Mouse (Mus musculus) embryo, embryonic 11.5 days (tissue): ENCODE results near the gene Slc22a17.
"Not testable (repeated sequence)": the region's sequence is repeated elsewhere in the genome, so short reads cannot be mapped to it uniquely, and the experiment has no call there.

Source experiments
- DNase-seq: peaks from one replicate; pipeline ENCODE4 v3.0.0-alpha.2; 2012; ENCODE audit warnings: low read depth, low spot score

Slc22a17 gene

DNA sequence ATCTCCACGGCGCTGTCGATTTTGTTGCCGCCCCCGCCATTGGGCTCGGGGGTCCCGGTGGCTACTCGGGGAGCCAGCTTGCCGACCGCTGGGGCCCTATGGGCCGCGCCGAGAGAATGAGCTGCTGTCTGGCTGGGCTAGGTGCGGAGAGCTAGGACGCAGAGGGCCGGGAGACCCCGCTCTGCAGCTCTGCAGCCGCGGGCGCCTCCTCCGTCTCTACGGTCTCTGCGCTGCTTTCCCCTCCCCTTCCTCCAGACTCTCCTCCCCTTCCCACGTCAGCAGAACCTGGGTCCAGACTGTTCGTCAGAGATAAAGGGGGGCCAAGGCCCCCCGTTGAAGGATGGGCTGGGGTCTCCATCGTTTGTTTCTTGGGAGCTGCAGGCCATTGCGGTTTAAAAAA lies at the start of gene Slc22a17:
Gene Slc22a17 (minus strand): TSS at position 247 of the 400 bp plus-strand sequence.
- peak; percentile 71 for DNase-seq

DNA sequence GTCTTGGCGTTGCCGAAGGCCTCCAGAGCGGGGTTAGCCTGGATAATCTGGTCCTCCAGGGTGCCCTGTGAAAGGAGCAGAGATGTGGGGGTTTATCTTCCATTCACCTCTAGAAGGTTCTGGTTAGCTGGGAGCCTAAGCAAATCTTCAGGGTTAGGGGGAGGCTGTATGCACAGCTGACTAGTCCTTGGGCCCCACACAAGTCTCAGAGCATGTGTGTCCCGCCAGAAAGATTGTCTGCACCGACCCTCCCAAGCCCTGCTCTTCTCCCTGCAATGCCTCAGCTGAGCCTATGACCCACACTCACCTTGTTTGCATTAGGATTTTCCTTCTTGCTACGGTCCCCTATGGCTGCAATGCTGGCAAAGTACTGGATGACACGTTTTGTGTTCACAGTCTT lies 49.8 kb upstream of the Slc22a17 start:
- DNase-seq = no peak

DNA sequence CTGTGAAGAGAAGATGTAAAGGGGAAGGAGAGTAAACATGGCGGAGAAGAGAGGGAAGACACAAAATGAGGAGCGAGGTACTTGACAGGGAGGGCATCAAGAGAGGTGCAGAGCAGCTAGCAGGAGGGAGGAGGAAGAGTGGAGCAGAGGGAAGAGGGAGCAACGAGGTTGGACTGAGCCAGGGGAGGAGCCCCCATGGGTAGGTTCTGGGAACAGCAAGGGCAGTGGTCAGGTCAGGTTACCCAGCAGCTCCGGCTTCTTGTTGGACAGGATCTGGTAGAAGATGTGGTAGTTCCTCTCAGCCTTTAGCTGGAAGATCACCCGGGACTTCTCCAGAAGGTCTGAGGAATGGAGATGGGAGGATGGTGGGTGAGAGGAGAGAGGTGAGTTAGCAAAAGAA lies 48.6 kb upstream of the Slc22a17 start:
- DNase-seq = no peak

DNA sequence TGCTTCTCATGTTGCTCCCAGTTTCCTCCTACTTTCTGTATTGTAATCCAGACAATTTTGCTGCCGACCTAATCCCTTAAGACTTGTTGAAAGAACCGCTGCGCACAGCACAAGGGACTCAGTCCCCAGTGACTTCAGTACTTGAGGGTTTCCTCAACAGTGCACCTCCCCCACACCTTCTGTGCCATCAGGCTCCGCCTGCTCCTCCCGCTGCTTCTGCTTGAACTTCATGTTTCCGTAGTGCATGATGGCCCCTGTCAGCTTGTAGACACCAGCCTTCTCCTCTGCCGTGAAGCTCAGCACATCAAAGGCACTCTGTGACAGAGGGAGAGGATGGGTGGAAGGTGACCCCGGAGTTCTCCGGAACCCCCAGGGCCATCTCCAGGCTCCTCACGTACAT lies 47.8 kb upstream of the Slc22a17 start:
- no peak for DNase-seq

DNA sequence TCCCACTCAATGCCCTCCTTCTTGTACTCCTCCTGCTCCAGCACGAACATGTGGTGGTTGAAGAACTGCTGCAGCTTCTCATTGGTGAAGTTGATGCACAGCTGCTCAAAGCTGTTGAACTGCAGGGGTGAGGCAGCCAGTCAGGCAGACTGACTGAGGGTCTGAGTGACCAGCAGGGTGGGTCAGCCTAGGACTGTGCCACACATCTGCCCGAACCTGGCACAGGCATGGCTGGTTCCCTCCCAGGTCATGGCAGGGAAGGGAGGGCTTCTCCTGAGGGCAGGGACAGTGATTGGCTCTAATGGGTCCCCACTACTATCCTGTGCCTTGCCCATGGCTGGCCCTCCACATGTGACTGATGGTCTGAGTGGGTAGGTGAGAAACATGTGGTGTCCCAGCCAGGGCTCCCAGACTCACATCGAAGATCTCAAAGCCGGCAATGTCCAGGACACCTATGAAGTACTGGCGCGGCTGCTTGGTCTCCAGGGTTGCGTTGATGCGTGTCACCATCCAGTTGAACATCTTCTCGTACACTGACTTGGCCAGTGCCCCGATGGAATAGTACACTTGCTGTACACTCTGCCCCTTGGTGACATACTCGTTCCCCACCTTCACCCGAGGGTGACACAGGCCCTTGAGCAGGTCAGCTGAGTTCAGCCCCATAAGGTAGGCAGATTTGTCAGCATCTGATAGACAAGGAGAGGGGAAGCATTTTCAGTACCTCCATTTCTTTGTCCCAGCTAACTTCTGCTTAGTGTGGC lies 47.1 kb upstream of the Slc22a17 start:
- DNase-seq = not testable (repeated sequence)

DNA sequence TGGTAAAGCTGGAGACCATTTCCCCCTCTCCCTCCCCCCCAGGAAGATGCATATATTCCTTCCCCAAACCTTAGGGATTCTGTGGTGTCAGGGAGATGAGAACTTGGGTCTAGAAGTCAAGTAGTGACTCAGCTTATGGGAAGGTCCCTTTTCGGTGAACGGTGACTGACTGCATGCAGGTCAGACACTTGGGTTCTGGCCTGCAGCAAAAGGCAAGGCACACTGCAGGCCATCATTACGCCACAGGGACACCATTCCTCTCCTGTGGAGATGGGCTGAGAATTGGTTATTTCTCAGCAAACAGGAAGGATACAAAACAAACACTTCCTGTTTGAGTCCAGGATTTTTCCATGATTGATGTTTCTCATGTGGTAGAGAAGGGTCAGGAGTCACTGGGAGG lies 46.3 kb upstream of the Slc22a17 start:
- DNase-seq = no peak

DNA sequence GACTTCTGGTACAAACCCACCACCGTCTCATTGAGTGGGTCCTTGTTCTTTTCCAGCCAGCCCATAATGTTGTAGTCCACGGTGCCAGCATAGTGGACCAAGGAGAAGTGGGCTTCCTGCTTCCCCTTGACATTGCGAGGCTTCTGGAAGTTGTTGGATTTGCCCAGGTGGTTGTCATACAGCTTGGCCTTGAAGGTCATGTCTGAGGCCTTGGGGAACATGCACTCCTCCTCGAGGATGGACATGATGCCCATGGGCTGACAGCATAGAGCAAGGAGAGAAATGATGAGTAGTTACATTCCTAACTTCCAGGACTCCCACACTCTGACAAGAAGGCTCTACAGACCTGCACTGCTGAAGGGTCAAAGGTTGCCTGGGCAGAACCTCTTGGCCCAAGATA lies 45.6 kb upstream of the Slc22a17 start:
- DNase-seq = no peak

DNA sequence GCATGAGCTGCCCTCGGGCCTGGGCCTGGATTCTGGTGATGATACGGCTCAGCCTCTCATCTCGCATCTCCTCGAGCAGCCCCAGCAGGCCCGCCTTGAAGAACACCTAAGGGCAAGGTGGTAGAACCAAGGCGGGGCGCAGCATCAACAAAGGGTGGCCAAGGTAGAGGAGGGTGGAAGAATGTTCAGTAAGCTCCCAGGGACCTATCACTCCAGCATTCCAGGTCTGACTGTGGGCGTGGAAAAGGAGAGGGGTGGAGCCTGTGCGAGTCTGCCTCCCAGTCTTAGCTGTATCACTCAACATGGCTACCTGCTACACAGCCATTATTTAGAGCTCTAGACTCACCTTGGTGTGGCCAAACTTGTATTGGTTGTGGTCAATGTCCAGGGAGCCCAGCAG lies 43.6 kb upstream of the Slc22a17 start:
- DNase-seq = no peak

DNA sequence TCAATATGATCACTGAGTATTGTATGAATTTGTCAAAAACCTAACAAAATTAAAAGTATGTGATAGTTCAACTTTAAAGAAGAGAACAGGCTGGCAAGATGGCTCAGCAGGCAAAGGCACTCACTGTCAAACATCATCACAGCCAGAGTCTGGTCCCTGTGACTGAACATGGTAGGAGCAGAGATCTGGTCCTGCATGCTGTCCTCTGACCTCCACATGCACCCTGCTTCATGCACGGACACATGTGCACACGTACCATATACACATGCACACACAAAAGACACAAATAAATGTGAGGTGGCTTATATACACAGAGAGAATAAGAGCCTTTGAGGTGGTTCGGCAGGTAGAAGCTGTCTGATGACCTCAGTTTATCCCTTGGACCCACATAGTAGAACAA lies 42.5 kb upstream of the Slc22a17 start:
- no peak for DNase-seq

DNA sequence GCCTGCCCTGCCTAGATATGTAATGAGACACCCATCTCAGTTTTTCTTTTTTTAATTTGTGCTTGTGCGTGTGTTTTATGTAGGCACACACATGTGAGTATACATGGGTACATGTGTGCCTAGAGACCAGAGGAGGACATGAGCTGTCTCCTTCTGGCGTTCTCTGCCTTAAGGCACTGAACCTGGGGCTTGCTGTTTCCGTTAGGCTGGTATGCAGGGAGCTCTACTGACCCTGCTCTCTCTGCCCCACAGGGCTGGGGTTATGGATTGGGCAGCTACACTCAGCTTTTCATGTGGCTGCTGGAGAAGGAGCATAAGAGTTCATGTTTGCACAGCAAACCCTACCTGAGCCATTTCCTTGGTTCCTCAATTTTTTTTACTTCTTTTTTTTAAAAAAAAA lies 41.5 kb upstream of the Slc22a17 start:
- DNase-seq = no peak

DNA sequence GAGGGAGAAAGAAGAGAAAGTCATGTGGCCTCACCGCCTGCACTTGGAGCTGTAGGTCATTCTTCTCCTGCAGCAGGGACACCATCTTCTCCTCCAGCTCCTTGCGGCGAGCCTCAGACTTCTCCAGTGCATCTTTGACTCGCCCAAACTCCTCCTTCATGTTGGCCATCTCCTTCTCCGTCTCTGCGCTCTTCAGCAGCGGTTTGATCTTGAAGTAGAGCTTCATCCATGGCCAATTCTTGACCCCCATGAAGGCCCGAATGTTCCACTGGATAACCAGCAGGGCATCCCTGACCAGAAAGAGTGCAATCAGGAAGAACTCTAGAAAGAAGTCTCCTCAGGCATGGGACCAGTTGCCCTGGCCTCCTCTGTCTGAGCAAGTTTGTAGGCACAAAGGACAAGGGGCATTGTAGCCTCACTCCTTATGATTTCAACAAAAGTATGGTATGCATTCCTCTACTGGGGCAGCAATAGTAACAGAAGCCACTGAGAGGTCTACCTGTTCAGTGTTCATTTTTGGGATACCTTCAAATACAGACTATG lies 40.8 kb upstream of the Slc22a17 start:
- DNase-seq = no peak

DNA sequence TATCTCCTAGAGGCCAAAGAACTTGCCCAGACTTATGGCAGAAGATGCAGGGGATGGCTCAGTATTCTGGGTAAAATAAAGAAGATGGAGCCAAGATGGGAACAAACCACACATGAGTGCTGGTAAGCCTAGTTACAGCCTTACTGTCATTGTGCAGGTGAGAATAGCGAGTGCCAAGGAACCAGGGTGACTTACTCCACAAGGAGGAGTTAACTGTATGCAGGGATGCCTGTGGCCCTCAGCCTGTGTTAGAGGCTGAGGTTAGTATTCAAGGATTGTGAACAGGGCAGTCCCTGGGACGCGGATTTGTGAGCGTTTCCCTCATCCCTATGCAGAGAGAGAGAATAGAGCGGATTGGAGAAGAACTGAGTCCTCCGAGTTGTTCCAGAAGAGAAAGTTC lies 38.7 kb upstream of the Slc22a17 start:
- no peak for DNase-seq

DNA sequence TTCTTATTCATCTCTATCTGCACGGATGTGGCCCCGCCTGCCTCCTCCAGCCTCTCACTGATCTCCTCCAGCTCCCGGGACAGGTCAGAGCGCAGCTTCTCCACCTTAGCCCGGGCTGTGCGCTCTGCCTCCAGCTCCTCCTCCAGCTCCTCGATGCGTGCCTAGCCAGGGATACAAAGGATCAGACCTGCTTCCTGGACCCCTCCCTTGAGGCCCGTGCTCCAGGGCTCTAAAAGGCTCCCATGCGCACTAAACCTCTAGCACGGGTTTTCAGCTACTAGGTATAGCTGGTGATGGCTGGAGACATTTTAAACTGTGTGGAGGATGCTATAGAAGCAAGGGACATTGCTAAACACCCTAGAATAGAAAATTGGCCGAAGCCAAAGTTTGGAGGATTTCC lies 37.6 kb upstream of the Slc22a17 start:
- DNase-seq = no peak

DNA sequence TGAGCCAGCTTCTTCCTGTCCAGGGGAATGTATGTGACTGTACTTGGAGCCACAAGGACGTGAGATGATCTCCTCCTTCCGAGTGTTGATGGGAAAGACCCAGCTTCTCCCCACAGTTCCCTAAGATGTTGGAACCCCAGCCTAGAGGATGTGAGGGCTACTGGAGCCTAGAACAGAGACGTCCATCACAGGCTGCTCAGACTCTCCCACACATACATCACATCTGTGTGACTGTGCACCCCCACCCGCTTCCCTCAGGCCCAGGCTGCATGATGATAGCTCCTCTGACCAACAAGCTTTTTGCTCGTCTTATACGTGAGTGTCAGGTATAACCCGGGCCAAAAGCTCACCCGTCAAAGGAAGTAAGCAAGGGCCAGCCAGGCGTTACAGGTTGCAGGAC lies 35.8 kb upstream of the Slc22a17 start:
- no peak for DNase-seq

DNA sequence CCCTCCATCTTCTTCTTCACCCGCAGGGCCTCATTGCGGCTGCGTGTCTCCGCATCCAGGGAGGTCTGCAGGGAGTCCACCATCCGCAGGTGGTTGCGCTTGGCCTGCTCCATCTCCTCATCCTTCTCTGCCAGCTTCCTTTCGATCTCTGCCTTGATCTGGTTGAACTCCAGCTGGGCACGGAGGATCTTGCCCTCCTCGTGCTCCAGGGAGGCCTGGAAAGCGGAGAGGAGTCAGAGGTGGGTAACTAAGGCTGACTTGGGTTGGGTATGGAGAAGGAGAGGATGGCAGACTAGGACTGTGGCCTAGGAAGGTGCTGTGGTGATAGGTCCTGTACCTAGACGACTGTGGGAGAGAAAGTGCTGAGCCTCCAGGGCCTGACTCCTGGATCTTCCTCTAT lies 34.1 kb upstream of the Slc22a17 start:
- not testable (repeated sequence) for DNase-seq

DNA sequence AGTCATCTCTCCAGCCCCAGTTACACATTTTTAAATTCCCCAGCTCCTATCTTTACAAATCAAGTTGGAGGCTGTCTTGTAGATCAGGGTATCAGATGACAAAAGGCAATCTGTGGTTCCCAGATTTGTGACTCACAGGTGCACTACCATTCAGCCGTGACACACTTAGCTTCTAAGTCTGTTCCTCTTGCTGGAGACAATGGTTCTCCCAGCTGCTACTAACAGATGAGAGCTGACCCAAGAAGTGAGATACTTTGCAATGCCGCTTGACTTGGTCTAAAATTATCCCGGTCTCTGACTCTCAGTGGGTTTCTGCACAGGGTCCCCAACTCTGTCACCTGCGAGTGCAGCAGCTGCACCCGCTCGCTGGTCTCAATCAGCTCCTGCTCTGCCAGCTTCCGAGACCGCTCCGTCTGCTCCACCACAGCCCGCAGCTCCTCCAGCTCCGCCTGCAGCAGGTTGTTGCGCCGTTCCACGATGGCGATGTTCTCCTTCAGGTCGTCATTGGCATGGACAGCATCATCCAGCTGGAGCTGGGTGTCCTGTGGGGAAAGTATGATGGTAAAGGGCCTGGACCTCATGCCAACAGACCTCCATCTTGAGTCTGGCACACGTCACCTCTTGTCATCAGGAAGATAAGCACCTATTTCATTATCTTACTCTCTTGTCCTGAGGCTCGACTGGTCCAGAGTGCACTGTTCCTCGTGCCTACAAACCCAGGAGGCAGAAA lies 33.2 kb upstream of the Slc22a17 start:
- no peak for DNase-seq

DNA sequence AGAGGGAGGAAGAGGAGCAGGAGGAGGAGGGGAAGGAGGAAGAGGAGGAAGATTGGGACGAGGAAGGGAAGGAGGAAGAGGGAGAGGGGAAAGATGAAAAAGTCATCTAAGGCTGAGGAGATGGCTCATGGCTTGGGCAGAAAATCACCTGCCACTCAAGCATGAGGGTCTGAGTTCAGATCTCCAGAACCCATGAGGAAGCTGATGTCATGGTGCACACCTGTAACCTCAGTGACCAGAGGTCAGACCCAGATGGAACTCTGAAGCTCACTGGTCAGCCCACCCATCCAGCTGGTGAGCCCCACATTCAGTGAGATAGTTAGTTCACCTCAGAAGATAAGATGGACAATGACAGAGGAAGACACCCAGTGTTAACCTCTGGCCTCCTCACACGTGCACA lies 32.0 kb upstream of the Slc22a17 start:
- DNase-seq = no peak

DNA sequence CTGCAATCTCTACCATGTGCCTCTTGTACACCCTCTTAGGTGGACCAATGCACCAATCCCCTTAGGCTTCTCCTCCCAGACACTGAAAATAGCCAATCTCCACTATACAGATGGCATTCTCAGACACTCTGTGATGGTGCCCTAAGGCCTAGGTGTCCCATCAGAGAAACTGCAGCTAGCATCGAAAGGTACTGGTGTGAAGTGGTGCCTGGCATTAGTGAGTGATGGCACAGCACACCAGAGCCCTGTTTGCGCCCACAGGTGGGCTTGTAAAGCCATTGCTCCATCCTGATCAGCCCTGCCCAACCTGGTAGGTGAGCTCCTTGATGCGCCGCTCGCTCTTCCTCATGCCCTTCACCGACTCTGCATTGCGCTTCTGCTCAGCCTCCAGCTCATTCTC lies 31.0 kb upstream of the Slc22a17 start:
- no peak for DNase-seq

DNA sequence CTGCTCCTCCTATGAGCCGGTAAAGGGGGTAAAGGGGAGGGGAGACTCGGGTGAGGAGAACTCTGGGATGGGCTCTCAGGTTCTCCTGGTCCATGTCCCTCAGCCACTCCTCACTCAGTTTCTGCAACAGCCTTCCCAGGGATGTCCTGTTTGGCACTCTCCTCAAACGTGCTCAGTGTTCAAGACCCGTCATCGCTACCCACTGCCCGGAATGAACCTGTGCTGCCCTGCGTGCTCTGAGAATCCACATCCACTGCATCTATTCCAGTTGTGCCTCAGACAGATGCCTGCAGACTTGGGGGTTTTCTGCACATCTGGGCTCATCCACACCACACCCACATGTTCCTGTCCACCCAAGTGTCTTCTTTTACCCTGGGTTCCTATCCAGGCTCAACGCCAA lies 29.5 kb upstream of the Slc22a17 start:
- DNase-seq = no peak

DNA sequence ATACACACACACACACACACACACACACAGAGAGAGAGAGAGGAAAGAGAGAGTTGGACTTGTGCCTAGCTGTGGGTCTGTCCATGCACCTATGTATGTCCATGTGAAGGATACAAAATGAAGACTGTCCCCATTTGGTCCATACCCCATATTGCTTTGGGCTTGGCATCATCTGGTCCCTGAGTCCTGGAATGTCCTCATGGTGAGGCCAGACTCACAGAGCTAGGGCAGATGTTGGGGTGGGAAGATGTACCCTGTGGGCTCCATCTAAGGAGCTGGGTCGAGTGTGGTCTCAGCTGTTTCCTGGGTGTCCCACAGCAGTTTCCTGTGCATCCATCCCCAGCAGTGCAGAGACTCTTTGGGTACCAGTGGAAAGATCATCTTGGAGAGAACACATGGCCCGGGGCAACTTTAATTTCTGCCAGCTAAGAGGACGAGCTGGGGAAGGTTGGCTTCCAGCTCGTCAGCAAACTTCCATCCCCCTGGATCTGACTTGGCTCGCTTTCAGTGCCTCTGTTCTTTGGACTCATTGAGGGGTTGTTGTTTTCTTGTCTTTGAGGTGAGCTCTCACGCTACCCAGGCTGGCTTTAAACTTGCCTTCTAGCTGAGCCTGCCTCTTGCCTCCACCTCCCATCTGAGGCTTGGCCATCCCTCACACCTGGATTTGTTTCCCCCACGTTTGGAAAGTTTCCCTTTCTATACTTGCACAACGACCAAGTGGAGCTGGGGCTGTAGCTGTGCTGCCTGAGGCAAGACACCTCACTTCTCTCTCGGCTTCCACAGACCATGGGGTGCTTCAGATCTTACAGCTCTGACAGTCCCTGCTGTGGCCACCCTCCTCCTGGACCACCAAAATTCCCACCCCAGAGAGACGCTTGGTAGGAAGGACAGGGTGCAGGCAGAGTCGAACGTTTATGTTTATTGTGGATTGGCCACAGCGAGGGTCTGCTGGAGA lies 28.4 kb upstream of the Slc22a17 start:
- DNase-seq = no peak

DNA sequence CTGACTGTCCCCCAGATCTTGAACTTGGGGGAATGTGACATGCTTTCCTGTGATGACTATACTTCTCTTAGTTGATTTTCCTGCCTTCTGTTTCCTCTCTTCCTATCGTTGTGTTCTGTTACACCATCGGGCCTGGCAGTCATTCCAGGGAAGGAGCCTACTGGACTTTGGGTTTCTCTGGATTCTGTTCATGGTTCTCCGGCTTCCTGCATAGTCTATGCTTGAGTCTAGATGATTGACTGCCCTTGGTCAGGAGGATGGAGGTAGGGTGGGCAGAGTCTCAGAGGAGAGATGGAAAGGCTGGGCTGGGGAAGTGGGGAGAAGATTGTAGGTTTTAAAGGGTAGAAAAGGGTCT lies 27.2 kb upstream of the Slc22a17 start:
- DNase-seq = no peak
